Mouse (Mus musculus) lung, postnatal 0 days (tissue): ENCODE data around the gene Pde4d.

Experiments used
- CTCF ChIP-seq: IDR thresholded peaks from 2 replicates; pipeline ENCODE4 v1.5.1; 2016; ENCODE audit warnings: antibody characterized with exemption, mild to moderate bottlenecking
- EP300 ChIP-seq: IDR thresholded peaks from 2 replicates; pipeline ENCODE4 v1.6.1; 2016; ENCODE audit warnings: antibody characterized with exemption, mild to moderate bottlenecking, control low read depth

DNA sequence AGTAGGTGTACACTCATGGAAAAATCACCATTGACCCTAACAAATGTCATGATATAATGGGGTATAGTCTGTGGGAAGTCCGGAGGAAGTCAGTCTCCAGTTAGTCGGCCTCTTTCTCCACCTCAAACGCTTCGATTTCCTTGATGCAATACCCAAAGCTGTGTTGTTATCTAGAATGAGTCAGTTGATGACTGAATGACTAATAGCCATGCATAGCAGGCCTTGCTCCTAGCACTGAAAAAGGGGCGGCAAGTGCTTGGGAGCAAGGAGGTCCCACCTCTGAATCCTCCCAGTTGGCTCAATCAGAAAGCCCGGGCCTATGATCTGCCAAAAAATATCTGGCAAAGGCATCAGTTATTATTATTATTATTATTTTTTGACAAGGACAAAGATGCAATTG lies 1209.4 kb downstream of the Pde4d start:
- TF ChIP-seq EP300 (0 out of 2 replicates have a peak, but pooled peaks have one; percentile 26), CTCF (no peak)
